Mouse (Mus musculus): ENCODE data around the gene Pros1.
A peak's percentile ranks its signal among the peaks of the same experiment; 100 is the strongest.

Pros1 gene

GRCm38 (mm10) chr16:62854191-62855068, at the start of gene Pros1:
Pros1 (plus strand) TSS chr16:62854307.
- DNase-seq (ENCODE audit: low spot score in 2 of 2): peak; percentile 22 to 67

- DNase-seq (ENCODE audit: low spot score in 2 of 2): no peak
Measured at GRCm38 (mm10) chr16:62804621-62805020, 49.5 kb upstream of the Pros1 start.

GRCm38 (mm10) chr16:62807249-62807979, 46.7 kb upstream of the Pros1 start:
- no peak for DNase-seq (ENCODE audit: low spot score in 2 of 2)

- DNase-seq (ENCODE audit: low spot score in 2 of 2): no peak
Measured at GRCm38 (mm10) chr16:62810855-62811254, 43.3 kb upstream of the Pros1 start.

GRCm38 (mm10) chr16:62813790-62814189, 40.3 kb upstream of the Pros1 start:
- DNase-seq (ENCODE audit: low spot score in 2 of 2): no peak

GRCm38 (mm10) chr16:62814491-62814890, 39.6 kb upstream of the Pros1 start, which contains the start of gene Stx19:
Stx19 (plus strand) TSS chr16:62814676.
- DNase-seq (ENCODE audit: low spot score in 2 of 2): no peak

- DNase-seq (ENCODE audit: low spot score in 2 of 2): no peak
Measured at GRCm38 (mm10) chr16:62822472-62822871, 31.6 kb upstream of the Pros1 start.

- no peak for DNase-seq (ENCODE audit: low spot score in 2 of 2)
Measured at GRCm38 (mm10) chr16:62826156-62827001, 27.7 kb upstream of the Pros1 start.

- no peak for DNase-seq (ENCODE audit: low spot score in 2 of 2)
Measured at GRCm38 (mm10) chr16:62832027-62832426, 22.1 kb upstream of the Pros1 start.

GRCm38 (mm10) chr16:62832481-62832880, 21.6 kb upstream of the Pros1 start:
- peak; percentile 39 to 70 for DNase-seq (ENCODE audit: low spot score in 2 of 2)

GRCm38 (mm10) chr16:62834016-62834735, 19.9 kb upstream of the Pros1 start:
- DNase-seq (ENCODE audit: low spot score in 2 of 2): no peak

- no peak for DNase-seq (ENCODE audit: low spot score in 2 of 2)
Measured at GRCm38 (mm10) chr16:62845341-62845740, 8.8 kb upstream of the Pros1 start.

GRCm38 (mm10) chr16:62846498-62847312, 7.4 kb upstream of the Pros1 start, which contains the start of gene Arl13b:
Arl13b (minus strand) TSS chr16:62847040.
- peak; percentile 88 to 89 for DNase-seq (ENCODE audit: low spot score in 2 of 2)

- no peak for DNase-seq (ENCODE audit: low spot score in 2 of 2)
Measured at GRCm38 (mm10) chr16:62852464-62853252, 1.4 kb upstream of the Pros1 start.

GRCm38 (mm10) chr16:62853611-62854126, 438 bp upstream of the Pros1 start:
- no peak for DNase-seq (ENCODE audit: low spot score in 2 of 2)

- no peak for DNase-seq (ENCODE audit: low spot score in 2 of 2)
Measured at GRCm38 (mm10) chr16:62855385-62855784, 1.3 kb downstream of the Pros1 start.

GRCm38 (mm10) chr16:62856273-62856672, 2.2 kb downstream of the Pros1 start:
- no peak for DNase-seq (ENCODE audit: low spot score in 2 of 2)

- DNase-seq (ENCODE audit: low spot score in 2 of 2): no peak
Measured at GRCm38 (mm10) chr16:62857498-62857897, 3.4 kb downstream of the Pros1 start.

GRCm38 (mm10) chr16:62858018-62858417, 3.9 kb downstream of the Pros1 start:
- DNase-seq (ENCODE audit: low spot score in 2 of 2): no peak

Measured in spleen, postnatal 4 days (tissue).